Mouse (Mus musculus): ENCODE data around the gene Gucy2e. TPM values are rescaled to one million over a fixed set of nuclear protein-coding genes. Genes with fewer than 3 reads are reported as not detected.
A peak's percentile ranks its signal among the peaks of the same experiment; 100 is the strongest.

The Gucy2e gene
- polyA plus RNA-seq, 1 experiment from 2014 or later: 0.05 TPM

GRCm38 (mm10) chr11:69199251-69199650 lies 37.6 kb downstream of the Gucy2e start:
- WGBS: 79% methylated on average over 1 of the region's 1 CpGs
- H3K27me3 ChIP-seq (replicated peaks; ENCODE audit: control insufficient read depth, insufficient read depth, low read length): peaks cover 26% of the 10 kb centered on the region
- no peaks in the 10 kb centered on the region for H3K9me3 ChIP-seq (ENCODE audit: control insufficient read depth, low read length)
- H3K9ac ChIP-seq (ENCODE audit: low read depth, low read length): no peak overlapping the region
- H3K4me3 ChIP-seq (ENCODE audit: low read depth, low read length): no peak overlapping the region
- ATAC-seq (replicated peaks; ENCODE audit: low FRiP score) (no peak), DNase-seq (ENCODE audit: low spot score) (no peak)
- H3K27ac ChIP-seq (ENCODE audit: low read depth, low read length): no peak overlapping the region
- H3K36me3 ChIP-seq (ENCODE audit: control insufficient read depth, insufficient read depth, low read length): no peaks in the 10 kb centered on the region
- no peaks in the 10 kb centered on the region for H3K4me1 ChIP-seq (replicated peaks; ENCODE audit: control insufficient read depth, insufficient read depth, low read length)
- H3K4me2 ChIP-seq: no peak overlapping the region

- Histone ChIP-seq H3K27ac (ENCODE audit: low read depth, low read length) (no peak within 1 kb of the TSS), H3K9me3 (ENCODE audit: control insufficient read depth, low read length) (no peaks in the 10 kb centered on the region), H3K9ac (ENCODE audit: low read depth, low read length) (no peak within 1 kb of the TSS), H3K27me3 (replicated peaks; ENCODE audit: control insufficient read depth, insufficient read depth, low read length) (peaks cover 26% of the 10 kb centered on the region), H3K4me1 (replicated peaks; ENCODE audit: control insufficient read depth, insufficient read depth, low read length) (no peaks in the 10 kb centered on the region), H3K36me3 (ENCODE audit: control insufficient read depth, insufficient read depth, low read length) (no peaks in the 10 kb centered on the region), H3K4me2 (peak within 1 kb of the TSS; percentile 41), H3K4me3 (ENCODE audit: low read depth, low read length) (peak within 1 kb of the TSS; percentile 3; the same call in 1 of the 2 replicates)
- no peak for ATAC-seq (replicated peaks; ENCODE audit: low FRiP score)
- DNase-seq (ENCODE audit: low spot score): no peak
- 35% methylated on average over 6 of the region's 6 CpGs for WGBS
Observed at GRCm38 (mm10) chr11:69197743-69198142, 39.1 kb downstream of the Gucy2e start, which contains the start of gene Alox8. TSS of gene Alox8 (minus strand) at chr11:69197843.

- Histone ChIP-seq H3K27me3 (replicated peaks; ENCODE audit: control insufficient read depth, insufficient read depth, low read length) (peaks cover 26% of the 10 kb centered on the region), H3K9ac (ENCODE audit: low read depth, low read length) (no peak overlapping the region), H3K4me2 (peak overlapping the region; percentile 41), H3K27ac (ENCODE audit: low read depth, low read length) (no peak overlapping the region), H3K4me3 (ENCODE audit: low read depth, low read length) (peak overlapping the region; percentile 3; the same call in 1 of the 2 replicates), H3K9me3 (ENCODE audit: control insufficient read depth, low read length) (no peaks in the 10 kb centered on the region), H3K36me3 (ENCODE audit: control insufficient read depth, insufficient read depth, low read length) (no peaks in the 10 kb centered on the region), H3K4me1 (replicated peaks; ENCODE audit: control insufficient read depth, insufficient read depth, low read length) (no peaks in the 10 kb centered on the region)
- WGBS: 2% methylated on average over 14 of the region's 14 CpGs
- ATAC-seq (replicated peaks; ENCODE audit: low FRiP score) (no peak), DNase-seq (ENCODE audit: low spot score) (no peak)
Observed at GRCm38 (mm10) chr11:69197194-69197593, 39.6 kb downstream of the Gucy2e start.

- Histone ChIP-seq H3K36me3 (ENCODE audit: control insufficient read depth, insufficient read depth, low read length) (no peaks in the 10 kb centered on the region), H3K4me3 (ENCODE audit: low read depth, low read length) (0 out of 2 replicates have a peak overlapping the region, but pooled peaks have one; percentile 3), H3K9me3 (ENCODE audit: control insufficient read depth, low read length) (no peaks in the 10 kb centered on the region), H3K27me3 (replicated peaks; ENCODE audit: control insufficient read depth, insufficient read depth, low read length) (peaks cover 26% of the 10 kb centered on the region), H3K27ac (ENCODE audit: low read depth, low read length) (no peak overlapping the region), H3K4me1 (replicated peaks; ENCODE audit: control insufficient read depth, insufficient read depth, low read length) (no peaks in the 10 kb centered on the region), H3K9ac (ENCODE audit: low read depth, low read length) (no peak overlapping the region), H3K4me2 (peak overlapping the region; percentile 41)
- no peak for DNase-seq (ENCODE audit: low spot score)
- WGBS: 9% methylated on average over 5 of the region's 5 CpGs
- no peak for ATAC-seq (replicated peaks; ENCODE audit: low FRiP score)
Observed at GRCm38 (mm10) chr11:69196766-69197165, 40.1 kb downstream of the Gucy2e start.

- DNase-seq (ENCODE audit: low spot score): no peak
- Histone ChIP-seq H3K4me3 (ENCODE audit: low read depth, low read length) (no peak overlapping the region), H3K27me3 (replicated peaks; ENCODE audit: control insufficient read depth, insufficient read depth, low read length) (peaks cover 20% of the 10 kb centered on the region), H3K27ac (ENCODE audit: low read depth, low read length) (no peak overlapping the region), H3K9me3 (ENCODE audit: control insufficient read depth, low read length) (no peaks in the 10 kb centered on the region), H3K9ac (ENCODE audit: low read depth, low read length) (no peak overlapping the region), H3K36me3 (ENCODE audit: control insufficient read depth, insufficient read depth, low read length) (no peaks in the 10 kb centered on the region), H3K4me2 (no peak overlapping the region), H3K4me1 (replicated peaks; ENCODE audit: control insufficient read depth, insufficient read depth, low read length) (no peaks in the 10 kb centered on the region)
- 2% methylated on average over 1 of the region's 1 CpGs for WGBS
- ATAC-seq (replicated peaks; ENCODE audit: low FRiP score): no peak
Observed at GRCm38 (mm10) chr11:69192840-69193239, 44.0 kb downstream of the Gucy2e start.

GRCm38 (mm10) chr11:69185936-69186335 lies 50.9 kb downstream of the Gucy2e start:
- Histone ChIP-seq H3K9ac (ENCODE audit: low read depth, low read length) (no peak overlapping the region), H3K36me3 (ENCODE audit: control insufficient read depth, insufficient read depth, low read length) (no peaks in the 10 kb centered on the region), H3K4me1 (replicated peaks; ENCODE audit: control insufficient read depth, insufficient read depth, low read length) (no peaks in the 10 kb centered on the region), H3K4me2 (no peak overlapping the region), H3K27ac (ENCODE audit: low read depth, low read length) (no peak overlapping the region), H3K4me3 (ENCODE audit: low read depth, low read length) (no peak overlapping the region), H3K9me3 (ENCODE audit: control insufficient read depth, low read length) (no peaks in the 10 kb centered on the region), H3K27me3 (replicated peaks; ENCODE audit: control insufficient read depth, insufficient read depth, low read length) (no peaks in the 10 kb centered on the region)
- DNase-seq (ENCODE audit: low spot score) (no peak), ATAC-seq (replicated peaks; ENCODE audit: low FRiP score) (no peak)
- 73% methylated on average over 6 of the region's 6 CpGs for WGBS

GRCm38 (mm10) chr11:69185031-69185430 lies 51.8 kb downstream of the Gucy2e start:
- no peaks in the 10 kb centered on the region for H3K27me3 ChIP-seq (replicated peaks; ENCODE audit: control insufficient read depth, insufficient read depth, low read length)
- no peak for ATAC-seq (replicated peaks; ENCODE audit: low FRiP score)
- H3K9me3 ChIP-seq (ENCODE audit: control insufficient read depth, low read length): no peaks in the 10 kb centered on the region
- no peak for DNase-seq (ENCODE audit: low spot score)
- H3K4me2 ChIP-seq: no peak overlapping the region
- H3K4me1 ChIP-seq (replicated peaks; ENCODE audit: control insufficient read depth, insufficient read depth, low read length): no peaks in the 10 kb centered on the region
- no peak overlapping the region for H3K4me3 ChIP-seq (ENCODE audit: low read depth, low read length)
- H3K27ac ChIP-seq (ENCODE audit: low read depth, low read length): no peak overlapping the region
- no peak overlapping the region for H3K9ac ChIP-seq (ENCODE audit: low read depth, low read length)
- no peaks in the 10 kb centered on the region for H3K36me3 ChIP-seq (ENCODE audit: control insufficient read depth, insufficient read depth, low read length)
- WGBS: 83% methylated on average over 5 of the region's 5 CpGs

GRCm38 (mm10) chr11:69180120-69180519 lies 56.7 kb downstream of the Gucy2e start:
- Histone ChIP-seq H3K4me2 (no peak overlapping the region), H3K4me1 (replicated peaks; ENCODE audit: control insufficient read depth, insufficient read depth, low read length) (no peaks in the 10 kb centered on the region)
- WGBS: 73% methylated on average over 4 of the region's 4 CpGs

GRCm38 (mm10) chr11:69179512-69179911 lies 57.3 kb downstream of the Gucy2e start:
- Histone ChIP-seq H3K4me2 (no peak overlapping the region), H3K27ac (ENCODE audit: low read depth, low read length) (no peak overlapping the region), H3K27me3 (replicated peaks; ENCODE audit: control insufficient read depth, insufficient read depth, low read length) (no peaks in the 10 kb centered on the region), H3K9ac (ENCODE audit: low read depth, low read length) (no peak overlapping the region), H3K36me3 (ENCODE audit: control insufficient read depth, insufficient read depth, low read length) (no peaks in the 10 kb centered on the region), H3K4me3 (ENCODE audit: low read depth, low read length) (no peak overlapping the region), H3K9me3 (ENCODE audit: control insufficient read depth, low read length) (no peaks in the 10 kb centered on the region), H3K4me1 (replicated peaks; ENCODE audit: control insufficient read depth, insufficient read depth, low read length) (no peaks in the 10 kb centered on the region)
- DNase-seq (ENCODE audit: low spot score) (no peak), ATAC-seq (replicated peaks; ENCODE audit: low FRiP score) (no peak)
- 52% methylated on average over 3 of the region's 3 CpGs for WGBS

More at GRCm38 (mm10) chr11:69180120-69180519, 56.7 kb downstream of the Gucy2e start:
- DNase-seq (ENCODE audit: low spot score) (no peak), ATAC-seq (replicated peaks; ENCODE audit: low FRiP score) (no peak)
- H3K9me3 ChIP-seq (ENCODE audit: control insufficient read depth, low read length): no peaks in the 10 kb centered on the region
- H3K27me3 ChIP-seq (replicated peaks; ENCODE audit: control insufficient read depth, insufficient read depth, low read length): no peaks in the 10 kb centered on the region
- no peak overlapping the region for H3K4me3 ChIP-seq (ENCODE audit: low read depth, low read length)
- no peaks in the 10 kb centered on the region for H3K36me3 ChIP-seq (ENCODE audit: control insufficient read depth, insufficient read depth, low read length)
- H3K27ac ChIP-seq (ENCODE audit: low read depth, low read length): no peak overlapping the region
- H3K9ac ChIP-seq (ENCODE audit: low read depth, low read length): no peak overlapping the region

All from liver, embryonic 11.5 days (tissue).